Mouse (Mus musculus): ENCODE results near the gene D130043K22Rik. TPM values are rescaled to one million over a fixed set of nuclear protein-coding genes. Genes with fewer than 3 reads are reported as not detected.

Gene D130043K22Rik
- polyA plus RNA-seq, 1 experiment: not detected

DNA sequence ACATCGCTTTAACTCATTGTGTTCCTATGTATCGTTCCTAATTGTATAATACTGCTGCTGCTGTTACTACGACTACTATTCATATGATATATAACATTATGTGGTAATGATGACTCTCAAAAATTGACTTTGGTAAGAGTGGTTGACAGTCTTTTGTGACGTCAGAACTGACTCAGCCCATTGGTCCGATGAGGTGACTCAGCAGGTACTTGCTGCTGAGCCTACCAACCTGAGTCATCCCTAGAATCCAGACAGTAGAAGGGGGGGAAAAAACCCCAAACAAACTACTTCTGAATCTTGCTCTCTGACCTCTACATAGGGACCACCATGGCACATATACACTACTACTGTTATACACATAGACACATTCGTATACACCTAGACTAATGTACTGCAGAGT lies 103.9 kb downstream of the D130043K22Rik start:
- 77% methylated on average over 6 of the region's 6 CpGs for WGBS
- Histone ChIP-seq H3K4me3 (replicated peaks; ENCODE audit: control insufficient read depth, low read depth, low read length) (no peak overlapping the region), H3K4me1 (ENCODE audit: control insufficient read depth, insufficient read depth, low read length) (no peaks in the 10 kb centered on the region), H3K27ac (ENCODE audit: control insufficient read depth, insufficient read depth, low read depth, low read length, poor library complexity) (no peak overlapping the region)
- TF ChIP-seq CTCF (IDR thresholded peaks at IDR 0.05; ENCODE audit: control insufficient read depth, insufficient read depth, low read length): no peak
- no peak for TF ChIP-seq POLR2A (IDR thresholded peaks at IDR 0.05; ENCODE audit: borderline replicate concordance, control insufficient read depth, low read depth, low read length)

Other genes with a start within 250 kb of the D130043K22Rik start
- gene Armh2, start 103.9 kb upstream of the D130043K22Rik start, polyA plus RNA-seq (2011; ENCODE audit: insufficient read depth, insufficient read length, low replicate concordance, missing spikeins): not detected in 2 replicates
- 91.4 and 105 TPM in 2 replicates for gene Gmnn, start 83.2 kb upstream of the D130043K22Rik start, polyA plus RNA-seq (2011; ENCODE audit: insufficient read depth, insufficient read length, low replicate concordance, missing spikeins)
- gene BC005537, start 43.5 kb upstream of the D130043K22Rik start, polyA plus RNA-seq (2011; ENCODE audit: insufficient read depth, insufficient read length, low replicate concordance, missing spikeins): 67.8 and 76.9 TPM in 2 replicates
- 19.8 and 37.3 TPM in 2 replicates for gene Acot13, start 13.6 kb upstream of the D130043K22Rik start, polyA plus RNA-seq (2011; ENCODE audit: insufficient read depth, insufficient read length, low replicate concordance, missing spikeins)
- 26.5 and 37.7 TPM in 2 replicates for gene Tdp2, start 13.5 kb upstream of the D130043K22Rik start, polyA plus RNA-seq (2011; ENCODE audit: insufficient read depth, insufficient read length, low replicate concordance, missing spikeins)
- 0.23 and 1.3 TPM in 2 replicates for gene Aldh5a1, start 92.5 kb downstream of the D130043K22Rik start, polyA plus RNA-seq (2011; ENCODE audit: insufficient read depth, insufficient read length, low replicate concordance, missing spikeins)
- gene Gpld1, start 98.0 kb downstream of the D130043K22Rik start, polyA plus RNA-seq (2011; ENCODE audit: insufficient read depth, insufficient read length, low replicate concordance, missing spikeins): 0.27 TPM in 1 of 2 replicates, not detected in the other
- 4.9 and 23.9 TPM in 2 replicates for gene Mrs2, start 175.2 kb downstream of the D130043K22Rik start, polyA plus RNA-seq (2011; ENCODE audit: insufficient read depth, insufficient read length, low replicate concordance, missing spikeins)
- not detected in 2 replicates for gene Dcdc2a, start 210.9 kb downstream of the D130043K22Rik start, polyA plus RNA-seq (2011; ENCODE audit: insufficient read depth, insufficient read length, low replicate concordance, missing spikeins)